Mouse (Mus musculus) cerebellum, postnatal 25 days (tissue): ENCODE data around the gene Mgst2.

ENCODE experiments used
- DNase-seq, 2 experiments: peaks; one replicate each; pipeline ENCODE4 v3.0.0; 2021; ENCODE audit warnings: mixed read lengths in 2 of 2

The Mgst2 gene

DNA sequence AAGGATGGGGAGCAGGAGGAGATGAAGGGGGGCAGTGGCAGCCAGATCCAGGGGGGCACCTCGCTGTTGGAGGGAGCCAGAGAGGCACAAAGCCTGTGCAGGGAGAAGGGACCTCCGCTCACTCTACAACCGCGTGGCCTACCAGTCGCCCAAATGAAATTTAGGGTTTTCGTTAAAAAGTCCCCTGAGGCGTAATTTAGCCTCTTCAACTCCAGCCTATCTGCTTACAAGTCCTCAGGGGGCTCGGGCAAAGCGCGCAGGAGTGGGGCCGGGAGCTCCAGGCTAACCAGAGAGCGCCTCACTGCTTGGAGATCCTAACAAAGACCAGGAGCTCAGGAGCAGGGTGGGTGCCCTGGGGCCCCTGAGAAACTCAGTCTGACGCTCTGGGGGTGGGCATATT is 41.8 kb downstream of the Mgst2 start:
- peak; percentile 65 to 67 for DNase-seq

DNA sequence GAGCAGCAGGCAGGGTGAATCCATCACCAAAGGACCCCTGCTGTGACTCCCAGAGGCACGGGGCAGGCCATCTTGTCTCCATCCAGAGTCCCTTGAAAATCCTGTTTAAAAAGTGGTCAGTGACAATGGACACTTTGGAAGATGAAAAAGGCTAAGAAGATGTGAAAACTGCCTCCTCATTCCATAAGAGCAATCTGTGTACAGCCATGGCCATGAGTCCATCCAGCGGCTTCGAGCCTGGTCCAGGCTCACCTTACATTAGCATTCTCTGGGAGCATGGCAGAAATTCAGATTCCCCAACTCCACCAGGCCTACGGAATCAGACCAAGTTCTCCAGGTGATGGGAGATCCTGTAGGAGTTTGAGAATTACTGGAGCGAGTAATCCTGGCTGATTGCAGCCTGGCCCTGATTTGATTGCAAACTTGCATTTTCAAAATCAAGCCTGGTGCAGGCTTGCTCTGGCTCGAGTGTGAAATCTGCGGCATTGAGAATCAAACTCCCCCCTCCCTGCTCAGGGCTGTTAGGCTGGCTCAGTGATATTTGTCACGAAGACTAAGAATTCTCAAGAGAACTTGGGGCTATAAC is 42.6 kb downstream of the Mgst2 start:
- DNase-seq, result peak; percentile 55

DNA sequence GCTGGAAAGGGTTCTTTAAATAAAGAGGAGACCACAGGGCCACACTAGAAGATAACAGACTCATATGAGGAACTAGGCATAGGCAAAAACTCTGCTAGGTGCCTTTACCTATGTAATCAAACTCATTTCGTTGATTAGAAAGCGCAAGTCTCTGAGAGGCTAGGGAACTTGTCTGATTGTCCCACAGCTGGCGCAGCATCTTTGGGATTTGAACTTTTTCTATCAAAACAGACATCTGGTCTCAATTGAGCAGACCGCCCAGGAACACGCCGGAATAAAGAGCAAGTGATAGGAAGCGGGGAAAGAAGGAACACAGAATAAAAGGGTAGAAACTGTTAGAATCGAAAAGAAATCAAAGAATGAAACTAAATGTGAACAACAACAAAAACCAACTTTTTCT is 43.3 kb downstream of the Mgst2 start:
- no peak for DNase-seq

DNA sequence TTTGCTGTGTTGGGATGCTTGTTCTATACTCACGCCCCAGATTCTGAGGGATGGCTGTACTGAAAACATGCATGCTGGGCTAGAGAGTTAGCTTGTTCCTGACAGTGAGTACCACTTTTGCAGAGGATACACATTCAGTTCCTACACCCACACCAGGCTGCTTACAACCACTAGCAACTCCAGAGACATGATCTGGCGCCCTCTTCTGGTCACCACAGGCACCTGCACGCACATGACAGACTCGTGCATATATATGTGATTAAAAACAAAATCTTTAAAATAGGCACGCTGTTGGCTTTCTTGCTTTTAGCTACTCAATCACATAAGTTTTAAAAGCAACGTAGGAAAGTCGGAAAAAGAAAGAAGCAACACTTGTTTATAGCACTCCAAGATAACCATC is 45.1 kb downstream of the Mgst2 start:
- DNase-seq, result no peak

DNA sequence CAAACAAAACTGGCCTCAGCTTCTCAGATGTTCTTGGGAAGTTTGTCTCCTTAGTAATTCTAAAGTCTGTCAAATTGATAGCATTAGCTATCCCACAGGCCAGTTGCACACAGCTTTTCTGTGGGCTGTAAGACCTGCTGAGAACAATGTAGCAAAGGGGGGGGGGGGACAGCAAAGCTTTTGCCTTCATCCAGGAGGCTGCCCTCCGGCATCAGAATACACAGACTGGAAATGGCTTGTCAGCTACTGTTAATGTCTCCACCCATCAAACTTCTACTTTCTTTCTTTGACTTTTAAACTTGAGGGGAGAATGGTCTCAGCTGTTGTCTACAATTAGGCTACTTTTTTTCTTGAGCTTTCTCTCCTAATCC is 48.2 kb downstream of the Mgst2 start:
- DNase-seq, result no peak

DNA sequence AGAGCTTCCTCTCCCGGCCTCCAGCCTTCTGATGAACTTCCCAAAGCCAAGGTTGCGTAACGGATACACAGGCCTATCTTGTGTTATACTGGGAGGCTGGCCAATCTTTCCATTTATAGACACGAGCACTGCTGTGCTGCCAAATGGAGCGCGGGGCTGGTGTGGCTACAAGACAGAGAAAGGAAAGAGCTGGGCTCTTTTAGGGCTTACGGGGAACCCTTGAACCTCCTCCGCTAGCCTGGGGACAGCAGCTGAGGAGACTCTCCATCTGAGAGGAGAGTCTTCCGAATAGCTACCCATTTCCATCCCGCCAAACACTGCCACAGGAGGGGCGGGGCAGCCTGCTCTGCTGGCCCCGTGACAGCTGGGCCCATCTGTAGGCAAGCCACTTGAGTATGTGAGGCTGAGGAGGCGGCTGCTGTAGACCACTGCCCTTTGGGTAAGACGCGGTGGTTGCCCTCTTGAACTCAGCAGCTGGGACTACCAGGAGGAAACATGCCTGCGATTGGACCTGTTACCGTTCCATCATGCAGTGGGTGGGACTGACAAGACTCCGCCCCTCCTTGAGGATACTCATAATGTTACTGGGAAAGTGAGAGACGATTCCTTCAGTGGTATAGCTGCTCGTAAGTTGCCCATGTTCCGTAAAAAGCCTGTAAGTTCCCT is 48.7 kb downstream of the Mgst2 start:
- peak; percentile 85 to 89 for DNase-seq

DNA sequence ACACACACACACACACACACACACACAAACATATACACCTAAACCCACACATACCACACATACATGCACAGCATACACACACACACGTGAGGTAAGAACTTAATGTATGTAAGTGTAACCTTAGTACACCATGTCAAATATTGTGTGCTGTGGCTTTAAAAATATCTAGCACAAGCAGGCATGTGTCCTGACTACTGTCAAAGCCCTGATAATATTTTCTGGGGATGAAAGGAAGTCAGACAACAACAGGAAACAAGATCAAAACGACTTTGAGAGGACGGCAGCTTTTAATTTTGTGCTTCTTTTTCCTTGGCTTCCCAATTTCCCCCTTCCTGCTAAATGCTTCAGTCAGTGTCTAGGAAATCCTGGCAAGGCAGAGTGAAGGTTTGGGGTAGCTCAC is 52.2 kb downstream of the Mgst2 start:
- no peak for DNase-seq

DNA sequence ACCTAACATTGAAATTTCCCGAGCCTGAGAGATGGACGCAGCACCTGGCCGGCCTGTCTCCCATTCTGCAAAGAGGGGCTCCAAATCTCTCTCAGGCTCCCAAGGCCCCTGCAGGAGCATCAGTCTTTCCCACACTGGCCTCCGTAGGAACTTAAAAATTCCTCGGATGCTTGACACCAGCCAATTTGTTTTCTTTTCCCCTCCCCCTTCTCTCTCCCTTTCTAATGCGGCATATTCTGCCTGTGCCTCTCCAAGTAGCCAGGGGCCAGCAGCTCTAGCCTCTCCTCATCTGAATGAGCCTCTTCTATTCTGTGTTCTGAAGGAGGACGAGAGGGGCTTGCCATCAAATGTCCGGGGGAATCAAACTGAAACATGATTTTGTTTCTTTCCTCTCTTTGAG is 53.1 kb downstream of the Mgst2 start:
- no peak for DNase-seq

DNA sequence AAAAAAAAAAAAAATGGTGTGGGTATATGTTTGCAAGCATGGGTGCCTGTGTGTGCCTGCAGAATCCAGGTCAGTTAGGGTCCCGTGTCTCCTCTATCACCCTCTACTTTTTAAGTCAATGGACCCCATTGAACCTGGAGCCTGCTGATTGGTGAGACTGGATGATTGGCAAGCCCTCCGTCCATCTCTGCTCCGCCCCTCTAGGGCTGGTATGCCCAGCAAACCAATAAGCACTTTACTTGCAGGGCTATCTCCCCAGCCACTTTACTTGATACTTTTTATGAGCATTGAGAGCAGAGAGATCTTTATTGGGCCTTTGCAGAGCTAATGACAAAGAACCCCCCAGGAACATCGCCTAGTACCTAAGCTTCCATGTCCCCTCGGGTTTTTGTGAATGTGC is 54.3 kb downstream of the Mgst2 start:
- DNase-seq, result no peak

DNA sequence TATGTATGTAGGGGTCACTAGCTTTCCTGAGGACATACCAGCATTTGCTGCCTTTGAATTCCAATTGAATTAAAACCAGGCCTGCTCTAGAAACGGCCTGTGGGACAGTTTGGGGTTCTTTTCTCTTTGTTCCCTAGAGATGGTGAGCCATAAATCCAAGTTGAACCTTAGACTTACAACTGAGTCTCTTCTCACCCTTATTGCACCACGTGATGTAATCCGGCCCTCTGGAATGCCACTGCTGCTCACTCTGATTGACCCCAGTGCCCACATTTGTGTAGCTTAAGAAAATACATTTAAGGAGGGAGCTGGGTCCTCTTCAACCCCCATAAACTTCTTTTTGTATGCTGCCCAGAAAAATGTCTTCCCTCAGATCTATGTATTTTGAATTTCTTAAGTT is 57.3 kb downstream of the Mgst2 start:
- DNase-seq, result no peak

DNA sequence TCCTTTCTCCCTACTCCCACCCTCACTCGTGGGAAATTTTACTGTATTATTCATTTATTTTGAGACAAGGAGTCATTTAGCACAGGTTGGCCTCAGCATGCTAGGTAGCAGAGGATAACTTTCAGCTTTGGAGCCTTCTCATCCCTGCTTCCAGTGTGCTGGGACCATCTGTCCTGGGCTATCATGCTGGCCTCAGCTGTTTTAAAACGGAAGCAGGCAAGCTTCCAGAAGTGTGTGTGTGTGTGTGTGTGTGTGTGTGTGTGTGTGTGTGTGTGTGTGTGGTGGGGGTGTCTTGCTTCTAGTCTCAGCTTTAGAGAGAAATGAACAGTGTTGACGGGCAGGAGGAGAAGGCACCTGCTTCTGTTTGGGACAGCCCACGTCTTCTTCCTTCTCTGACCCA is 57.7 kb downstream of the Mgst2 start:
- no peak for DNase-seq

DNA sequence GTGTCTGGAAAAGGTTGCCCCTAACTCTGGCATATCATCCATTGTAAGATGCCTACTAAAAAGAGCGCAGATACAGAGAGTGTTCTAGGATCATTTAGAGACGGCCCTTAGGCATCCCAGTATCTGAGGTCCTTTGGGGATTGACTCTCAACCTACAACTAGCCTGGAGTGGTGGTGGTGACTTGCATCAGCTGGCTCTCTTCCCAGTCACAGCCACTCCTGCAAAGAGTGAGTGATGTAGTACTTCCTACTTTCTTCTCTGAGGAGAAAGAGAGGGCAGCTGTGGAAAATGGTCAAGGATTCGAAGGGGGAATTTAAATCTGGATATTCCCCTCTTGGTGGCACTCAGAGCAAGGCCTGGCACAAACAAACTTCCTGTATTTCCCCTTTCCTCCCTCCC is 59.2 kb downstream of the Mgst2 start:
- DNase-seq, result no peak

DNA sequence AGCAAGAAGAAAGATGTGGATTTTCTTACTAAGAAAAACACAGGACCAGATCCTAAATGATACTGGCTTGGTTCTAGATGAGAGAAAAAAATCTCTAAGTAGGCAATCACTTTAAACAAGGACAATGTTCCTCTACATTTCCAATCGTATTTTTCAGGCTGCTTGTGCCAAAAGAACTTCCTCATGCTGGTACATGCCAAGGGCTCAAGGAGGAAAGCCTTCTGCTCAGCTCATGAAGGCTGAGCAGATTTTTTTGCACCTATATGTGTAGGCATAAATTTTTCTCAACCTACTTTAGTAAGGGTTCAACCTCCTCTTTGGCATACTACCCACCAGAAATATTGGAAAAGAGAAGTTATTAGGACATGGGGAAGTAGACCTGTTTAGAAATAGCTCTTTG is 59.8 kb downstream of the Mgst2 start:
- DNase-seq, result no peak

DNA sequence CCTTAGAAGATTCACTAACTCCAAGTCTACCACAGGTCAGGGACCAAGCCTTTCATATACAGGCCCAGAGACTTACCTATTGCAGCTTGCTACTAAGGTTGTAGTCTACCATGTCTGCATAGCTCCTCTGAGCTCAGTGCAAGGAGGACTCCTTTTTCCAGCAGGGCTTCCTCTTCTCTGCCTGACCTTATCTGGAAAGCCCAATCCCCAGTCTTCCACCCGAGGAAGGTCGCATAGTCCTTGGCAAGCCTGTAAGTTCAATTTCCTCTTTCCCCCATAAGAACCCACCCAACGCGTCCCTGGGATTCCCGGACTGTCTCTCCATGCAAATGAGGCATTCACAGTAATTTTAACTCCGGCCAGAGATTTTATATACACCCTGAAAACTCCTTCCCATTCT is 66.1 kb downstream of the Mgst2 start:
- DNase-seq, result no peak

DNA sequence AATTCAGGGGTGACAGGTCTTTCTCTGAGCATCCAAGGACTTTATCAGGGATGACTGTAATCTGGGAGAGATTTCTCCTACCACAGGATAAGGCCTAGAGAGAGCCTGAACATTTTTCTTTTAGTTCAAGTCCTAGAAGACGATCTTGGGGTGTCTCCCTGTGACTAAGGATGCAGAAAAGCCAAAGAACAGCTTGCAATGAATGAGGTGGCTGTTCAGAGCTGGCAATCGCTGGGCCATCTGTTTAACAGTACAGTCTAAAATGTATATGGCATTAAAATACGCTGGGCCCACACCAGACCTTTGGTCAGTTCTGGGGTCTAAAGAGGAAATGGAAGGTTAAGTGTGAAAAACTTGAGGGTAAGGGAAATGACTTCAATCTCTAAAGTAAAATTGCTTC is 67.3 kb downstream of the Mgst2 start:
- peak in 1 of 2 experiments; percentile 58 for DNase-seq

DNA sequence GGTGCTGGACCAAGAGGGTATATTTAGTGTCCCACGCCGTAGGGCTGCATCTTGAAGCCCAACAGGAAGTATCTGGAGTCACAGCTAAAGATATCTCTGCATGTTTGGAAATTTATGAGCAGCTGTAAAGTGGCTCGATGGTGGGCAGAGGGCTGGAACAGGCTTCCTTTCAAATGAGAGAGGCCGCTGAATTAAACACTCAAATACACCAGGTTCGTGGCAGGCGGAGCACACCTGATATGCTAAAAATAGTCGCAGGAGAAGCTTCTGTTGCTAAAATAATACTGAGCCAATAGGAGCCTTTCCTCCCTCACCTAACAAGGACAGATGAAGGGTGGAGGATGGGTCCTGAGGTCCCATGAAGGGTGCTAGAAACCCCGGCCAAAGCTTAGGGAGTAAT is 67.8 kb downstream of the Mgst2 start:
- DNase-seq, result peak; percentile 54 to 63

DNA sequence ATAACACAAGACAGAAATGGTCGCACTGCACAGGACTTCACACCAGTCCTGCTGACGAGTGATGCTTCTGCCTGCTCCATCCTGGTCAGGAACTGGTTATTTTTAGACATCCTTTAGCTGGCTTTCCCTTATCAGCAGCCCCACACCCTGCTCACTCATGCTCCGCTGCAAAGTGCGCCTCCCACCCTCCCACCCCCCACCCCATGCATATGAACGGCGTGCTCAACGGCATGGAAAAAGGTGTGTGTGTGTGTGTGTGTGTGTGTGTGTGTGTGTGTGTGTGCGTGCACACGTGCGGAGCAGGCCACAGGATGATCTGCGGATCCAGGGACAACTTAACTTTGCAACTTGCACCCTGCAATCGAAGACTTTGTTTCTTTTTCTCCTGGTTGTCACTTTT is 68.3 kb downstream of the Mgst2 start:
- DNase-seq, result no peak

DNA sequence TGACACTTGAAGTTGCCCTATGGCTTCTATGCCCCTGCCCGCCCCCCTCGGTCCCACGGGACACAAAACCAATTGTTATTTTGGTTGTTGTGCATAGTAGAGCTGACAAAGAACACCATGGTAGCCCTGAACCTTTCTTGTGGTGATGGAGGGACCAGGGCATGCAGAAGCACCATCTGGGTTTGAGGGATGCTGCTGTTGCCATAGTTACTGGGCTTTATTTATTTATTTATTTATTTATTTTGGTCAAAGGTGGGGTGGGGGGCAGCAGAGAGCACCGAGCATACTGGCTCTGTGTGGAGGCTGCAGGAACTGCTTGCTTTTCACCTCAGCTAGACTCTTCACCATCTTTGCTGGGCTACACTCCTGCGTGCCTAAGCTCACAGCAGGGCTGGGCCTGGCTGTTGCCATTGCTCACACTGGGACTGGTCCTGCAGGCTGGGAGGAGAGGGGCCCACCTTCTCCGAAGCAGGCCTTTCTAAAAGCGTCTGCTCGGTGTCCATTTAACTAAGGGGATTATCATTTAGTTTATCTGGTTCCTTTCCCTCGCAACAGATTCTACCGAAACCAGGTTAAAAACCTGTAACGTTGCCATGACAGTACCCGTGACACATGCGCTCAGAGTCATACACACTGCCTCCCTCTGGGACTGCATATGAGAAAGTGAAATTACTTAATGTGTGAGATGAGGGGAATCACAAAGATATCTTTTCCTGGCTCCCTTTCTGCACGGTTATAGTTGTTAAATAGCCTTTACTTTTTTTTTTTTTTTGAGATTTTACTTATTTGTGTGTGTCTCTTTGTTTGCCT is 69.2 kb downstream of the Mgst2 start:
- DNase-seq, result peak; percentile 54 to 56

DNA sequence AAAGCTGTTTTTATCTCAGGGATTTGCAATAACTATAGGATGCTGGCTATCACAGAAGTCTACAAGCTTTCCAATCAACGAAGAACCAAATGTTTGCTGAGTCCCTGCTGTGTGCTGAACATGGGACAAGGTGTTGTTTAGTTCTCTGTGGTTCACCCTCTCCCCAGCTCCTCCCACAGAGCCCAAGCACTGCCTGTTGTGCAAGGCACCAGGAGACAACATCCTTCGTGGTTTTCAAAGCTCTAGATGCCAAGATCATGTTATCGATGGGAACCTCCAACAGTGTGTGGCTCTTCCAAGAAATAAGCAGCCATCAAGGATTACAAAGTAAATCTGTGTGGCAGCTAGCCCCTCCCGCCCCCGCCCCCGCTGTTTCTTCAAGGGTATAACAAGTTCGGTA is 70.5 kb downstream of the Mgst2 start:
- DNase-seq, result no peak

DNA sequence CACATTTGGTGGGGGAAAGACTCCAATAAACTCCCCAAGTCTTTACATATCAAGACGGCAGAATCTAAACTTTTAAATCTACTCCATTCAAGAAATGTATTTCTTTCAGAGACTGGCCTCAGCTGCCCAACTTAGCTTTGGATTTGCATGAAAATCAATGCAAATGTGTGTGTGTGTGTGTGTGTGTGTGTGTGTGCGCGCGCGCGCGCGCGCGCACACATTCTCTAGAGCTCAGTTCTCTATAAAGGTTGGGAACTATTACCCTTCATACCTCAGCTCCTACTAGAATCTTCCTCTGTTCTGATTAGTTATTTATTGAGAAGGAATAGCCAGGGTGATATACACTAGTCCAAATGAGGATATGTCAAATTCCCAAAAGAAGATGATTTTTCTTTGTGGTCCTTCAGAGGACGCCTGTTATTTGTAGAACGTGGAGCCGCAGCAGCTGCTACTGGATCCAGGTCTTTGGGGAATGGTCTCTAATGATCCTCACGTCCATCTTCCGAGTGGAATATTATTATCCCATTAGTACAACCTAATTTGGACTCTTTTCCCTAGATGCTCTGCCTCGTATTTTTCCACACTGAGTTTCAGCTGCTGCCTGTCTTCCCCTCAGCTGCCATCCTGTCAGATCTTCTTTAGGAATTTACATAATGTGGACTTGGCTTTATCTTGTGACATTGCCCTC is 71.9 kb downstream of the Mgst2 start:
- DNase-seq, result no peak
